Mouse (Mus musculus) MEL (cell line): ENCODE results near the gene a.

Experiments used
- CTCF ChIP-seq, 3 experiments: IDR thresholded peaks in 2 of 3; conservative IDR thresholded peaks in 1 of 3; 2 replicates each; pipeline ENCODE4 v1.5.1; 2011 to 2012; ENCODE audit warnings: low read length in 3 of 3, low read depth in 2 of 3, mild to moderate bottlenecking in 2 of 3, improper control_type of control experiment in 1 of 3, inconsistent platforms in 1 of 3, mixed read lengths in 1 of 3, moderate library complexity in 1 of 3; ENCODE audit not compliant: control insufficient read depth in 1 of 3, insufficient read depth in 1 of 3, poor library complexity in 1 of 3, severe bottlenecking in 1 of 3
- POLR2A ChIP-seq, 2 experiments: IDR thresholded peaks; 2 replicates each; pipeline ENCODE4 v1.6.1; 2011 to 2012; ENCODE audit warnings: low read length in 2 of 2, mild to moderate bottlenecking in 2 of 2, control low read depth in 1 of 2, improper control_type of control experiment in 1 of 2, low read depth in 1 of 2, moderate library complexity in 1 of 2; ENCODE audit not compliant: control insufficient read depth in 1 of 2, insufficient read depth in 1 of 2, poor library complexity in 1 of 2

DNA sequence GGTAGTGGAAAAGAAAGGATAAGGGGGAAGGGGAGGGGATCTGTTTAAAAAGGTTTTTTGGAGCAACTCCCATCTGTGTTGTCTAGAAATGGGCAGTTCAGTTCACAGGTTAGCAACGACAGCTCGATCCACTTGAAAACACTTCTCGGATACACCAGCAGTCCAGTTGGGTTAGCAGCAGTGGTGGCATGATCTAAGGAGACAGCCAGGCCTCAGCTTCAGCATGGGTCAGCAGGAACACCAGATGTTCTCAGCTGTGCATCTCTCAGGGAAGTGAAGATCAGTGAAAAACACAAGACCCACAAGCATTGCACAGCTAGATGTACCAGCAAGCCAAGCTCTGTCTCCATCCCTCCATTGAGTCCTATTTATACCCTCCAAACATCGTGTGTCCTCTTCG is 295.1 kb downstream of the a start:
- TF ChIP-seq POLR2A (IDR thresholded peaks at IDR 0.05; ENCODE audit: control insufficient read depth in 1 of 2, insufficient read depth in 1 of 2, low read depth in 1 of 2, low read length in 2 of 2, poor library complexity in 1 of 2) (no peak), CTCF (IDR thresholded peaks at IDR 0.05 in 2 of 3, conservative IDR thresholded peaks at IDR 0.05 in 1 of 3; ENCODE audit: control insufficient read depth in 1 of 3, insufficient read depth in 1 of 3, low read depth in 2 of 3, low read length in 3 of 3, poor library complexity in 1 of 3, severe bottlenecking in 1 of 3) (no peak)
